ENCODE assay signal across 13 mouse cellular contexts in the genomic region with DNA sequence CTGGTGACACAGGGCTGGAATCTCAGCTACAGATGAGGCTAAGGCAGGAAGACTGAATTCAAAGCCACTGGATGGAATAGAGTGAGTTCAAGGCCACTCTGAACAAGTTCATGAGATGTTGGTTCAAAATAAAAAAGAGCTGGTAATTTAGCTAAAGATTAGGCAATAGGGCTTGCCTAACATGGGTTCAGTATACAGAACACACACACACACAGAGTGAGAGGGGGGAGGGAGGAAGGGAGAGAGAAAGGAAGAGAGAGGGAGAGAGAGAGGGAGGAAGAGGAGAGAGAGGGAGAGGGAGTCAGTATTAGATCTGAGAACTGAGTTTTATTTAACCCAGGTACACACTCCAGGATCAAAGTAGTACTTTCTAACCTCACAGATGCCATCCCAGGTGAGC.
"Had no signal": no experiment of that assay in that cellular context is flagged by ENCODE, and none has a peak within 500 bp of the region (broad histone marks: within the 10 kb centered on the region; RNA-seq: fewer than 3 reads in every experiment).

No protein-coding gene starts in this region.

- DNase-seq: lung, adult 2 months; lung, postnatal 14 days; lung, postnatal 36 days; midbrain, embryonic 14.5 days; retina, postnatal 1 day; right cerebral cortex, adult 18-20 months; right cerebral cortex, postnatal 25 days; right cerebral cortex, postnatal 4 days; spleen, adult 18-20 months; thymus, adult 18-20 months; thymus, postnatal 14 days; thymus, postnatal 36 days had no signal

- ATAC-seq: midbrain, embryonic 16.5 days had no signal
